Mouse (Mus musculus): Measurements from ENCODE around the gene Mad2l2.

Gene Mad2l2

GRCm38 (mm10) chr4:148140098-148141011 is 10.2 kb downstream of the Mad2l2 start:
- DNase-seq (ENCODE audit: low spot score in 2 of 2) = peak; percentile 89

DNA sequence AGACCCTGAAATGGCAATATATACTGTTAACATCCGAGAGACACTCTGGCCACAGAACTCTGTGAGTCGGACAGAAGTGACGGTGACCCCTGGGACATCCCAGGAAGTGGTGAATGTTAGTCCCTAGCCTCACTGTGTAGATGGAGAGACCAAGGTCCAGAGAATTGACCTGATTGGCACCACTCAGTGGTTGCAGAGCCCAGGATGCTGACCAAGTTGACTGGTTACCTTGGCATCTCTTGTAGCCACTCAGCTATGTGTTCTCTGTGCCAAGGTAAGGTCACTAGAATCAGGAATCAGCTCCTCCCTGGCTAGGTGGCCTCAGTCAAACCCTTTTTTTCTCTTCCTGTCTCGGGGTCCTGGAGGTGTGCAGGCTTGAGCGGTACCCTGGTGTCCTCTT is 13.5 kb downstream of the Mad2l2 start:
- DNase-seq (ENCODE audit: low spot score in 2 of 2) = no peak

DNA sequence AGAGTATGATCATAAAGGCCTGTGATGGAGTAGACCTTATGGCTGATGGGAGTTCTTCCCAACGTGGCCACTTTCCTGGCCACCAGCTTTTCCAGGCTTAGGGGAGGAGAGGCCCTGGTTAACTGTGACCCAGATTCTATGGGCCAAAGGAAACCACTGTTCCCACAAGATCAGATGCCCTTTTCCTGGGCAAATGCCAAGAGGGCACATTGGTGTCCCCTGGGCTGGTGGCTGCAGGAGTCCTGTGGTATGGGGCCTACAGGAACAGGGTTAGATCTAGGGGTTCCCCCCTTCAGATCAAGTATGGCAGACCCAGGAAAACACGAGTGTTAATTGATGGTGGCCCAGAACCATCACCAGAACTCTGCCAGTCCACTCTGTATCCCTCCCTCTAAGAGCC is 17.5 kb downstream of the Mad2l2 start:
- DNase-seq (ENCODE audit: low spot score in 2 of 2) = no peak

GRCm38 (mm10) chr4:148149540-148149939 is 19.4 kb downstream of the Mad2l2 start:
- no peak for DNase-seq (ENCODE audit: low spot score in 2 of 2)

- DNase-seq (ENCODE audit: low spot score in 2 of 2) = no peak
Measured at GRCm38 (mm10) chr4:148150242-148150641, 20.1 kb downstream of the Mad2l2 start.

GRCm38 (mm10) chr4:148150953-148151266 is 20.7 kb downstream of the Mad2l2 start:
- DNase-seq (ENCODE audit: low spot score in 2 of 2) = no peak

GRCm38 (mm10) chr4:148151267-148152168 is 21.3 kb downstream of the Mad2l2 start, which contains the start of gene Fbxo6:
Gene Fbxo6 (minus strand): TSS chr4:148152140.
- peak; percentile 84 to 89 for DNase-seq (ENCODE audit: low spot score in 2 of 2)

GRCm38 (mm10) chr4:148152547-148152946 is 22.4 kb downstream of the Mad2l2 start:
- DNase-seq (ENCODE audit: low spot score in 2 of 2) = no peak

DNA sequence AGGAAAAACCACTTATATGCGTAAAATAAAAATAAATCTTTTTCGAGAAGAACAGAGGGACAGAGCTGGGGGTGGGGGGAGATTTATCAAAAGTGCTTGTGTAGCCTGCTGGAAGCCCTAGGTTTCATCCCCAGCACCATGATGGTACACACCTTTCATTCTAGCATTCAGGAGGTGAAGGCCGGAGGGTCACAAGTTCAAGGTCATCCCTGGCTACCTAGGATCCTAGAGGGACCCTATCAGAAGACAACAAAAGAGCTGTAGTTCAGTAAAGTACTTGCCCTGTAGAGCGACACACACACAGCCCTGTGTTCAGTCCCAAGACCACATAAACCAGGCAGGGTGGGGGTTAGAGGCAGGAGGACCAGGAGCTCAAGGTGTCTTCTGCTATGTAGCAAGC is 23.8 kb downstream of the Mad2l2 start:
- no peak for DNase-seq (ENCODE audit: low spot score in 2 of 2)

DNA sequence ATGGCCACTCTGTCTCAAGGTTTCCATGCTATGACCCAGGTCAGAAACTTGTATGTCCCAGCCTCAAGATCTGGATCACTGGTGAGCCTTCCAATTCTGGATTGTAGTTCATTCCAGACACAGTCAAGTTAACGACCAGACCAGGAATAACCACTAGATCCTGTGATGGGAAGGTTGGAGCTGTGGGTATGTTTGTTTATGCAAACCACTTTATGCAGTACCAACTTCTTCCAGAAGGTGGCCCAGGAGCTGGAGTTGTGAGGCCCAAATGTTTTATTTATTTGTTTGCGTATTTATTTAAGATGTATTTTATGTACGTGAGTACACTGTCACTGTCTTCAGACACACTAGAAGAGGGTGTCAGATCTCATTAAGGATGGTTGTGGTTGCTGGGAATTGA is 24.8 kb downstream of the Mad2l2 start:
- peak in 1 of 2 experiments; percentile 55 for DNase-seq (ENCODE audit: low spot score in 2 of 2)

GRCm38 (mm10) chr4:148158436-148159348 is 28.5 kb downstream of the Mad2l2 start:
- peak in 1 of 2 experiments; percentile 25 for DNase-seq (ENCODE audit: low spot score in 2 of 2)

DNA sequence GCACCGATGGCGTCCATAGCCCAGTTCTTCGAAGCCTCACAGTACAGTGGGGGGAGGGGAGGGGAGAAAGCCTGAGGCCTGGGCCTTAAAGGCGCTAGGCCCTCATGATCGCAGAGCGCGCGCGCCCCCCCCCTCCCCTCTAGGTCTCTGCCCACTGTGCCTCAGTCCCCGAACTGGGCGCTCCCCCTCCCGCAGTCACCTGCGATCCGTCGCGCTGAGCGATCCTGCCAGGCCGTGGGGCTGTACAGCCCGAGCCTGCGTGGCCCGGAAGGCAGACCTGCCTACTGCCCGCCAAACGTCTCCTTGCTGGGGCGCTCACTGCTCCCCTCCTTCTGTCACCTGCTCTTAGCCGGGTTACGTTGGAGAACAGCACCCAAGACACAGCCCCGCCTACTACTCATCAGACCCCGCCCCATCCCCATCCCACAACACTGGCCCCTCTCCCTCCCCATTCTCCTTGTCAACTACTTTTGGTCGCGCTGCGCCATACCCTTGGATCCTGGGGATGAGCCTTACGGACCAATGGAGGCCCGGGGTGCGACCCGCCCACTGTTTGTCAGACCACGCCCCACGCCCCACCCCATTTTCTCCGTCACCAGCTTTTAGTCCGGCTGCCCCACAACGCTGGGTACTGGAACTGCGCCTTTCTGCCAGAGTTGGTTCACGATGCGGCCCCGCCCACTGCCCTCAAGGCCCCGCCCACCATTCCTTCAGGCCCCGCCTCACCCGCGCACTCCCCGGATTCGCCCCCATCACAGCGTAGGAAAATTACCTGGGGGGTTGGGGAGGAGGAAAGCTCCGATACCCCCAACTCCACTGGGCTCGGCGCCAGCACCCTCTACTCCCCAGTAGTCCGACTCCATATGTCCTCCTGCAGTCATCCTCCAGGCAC is 29.6 kb downstream of the Mad2l2 start:
- DNase-seq (ENCODE audit: low spot score in 2 of 2) = peak; percentile 86 to 87

DNA sequence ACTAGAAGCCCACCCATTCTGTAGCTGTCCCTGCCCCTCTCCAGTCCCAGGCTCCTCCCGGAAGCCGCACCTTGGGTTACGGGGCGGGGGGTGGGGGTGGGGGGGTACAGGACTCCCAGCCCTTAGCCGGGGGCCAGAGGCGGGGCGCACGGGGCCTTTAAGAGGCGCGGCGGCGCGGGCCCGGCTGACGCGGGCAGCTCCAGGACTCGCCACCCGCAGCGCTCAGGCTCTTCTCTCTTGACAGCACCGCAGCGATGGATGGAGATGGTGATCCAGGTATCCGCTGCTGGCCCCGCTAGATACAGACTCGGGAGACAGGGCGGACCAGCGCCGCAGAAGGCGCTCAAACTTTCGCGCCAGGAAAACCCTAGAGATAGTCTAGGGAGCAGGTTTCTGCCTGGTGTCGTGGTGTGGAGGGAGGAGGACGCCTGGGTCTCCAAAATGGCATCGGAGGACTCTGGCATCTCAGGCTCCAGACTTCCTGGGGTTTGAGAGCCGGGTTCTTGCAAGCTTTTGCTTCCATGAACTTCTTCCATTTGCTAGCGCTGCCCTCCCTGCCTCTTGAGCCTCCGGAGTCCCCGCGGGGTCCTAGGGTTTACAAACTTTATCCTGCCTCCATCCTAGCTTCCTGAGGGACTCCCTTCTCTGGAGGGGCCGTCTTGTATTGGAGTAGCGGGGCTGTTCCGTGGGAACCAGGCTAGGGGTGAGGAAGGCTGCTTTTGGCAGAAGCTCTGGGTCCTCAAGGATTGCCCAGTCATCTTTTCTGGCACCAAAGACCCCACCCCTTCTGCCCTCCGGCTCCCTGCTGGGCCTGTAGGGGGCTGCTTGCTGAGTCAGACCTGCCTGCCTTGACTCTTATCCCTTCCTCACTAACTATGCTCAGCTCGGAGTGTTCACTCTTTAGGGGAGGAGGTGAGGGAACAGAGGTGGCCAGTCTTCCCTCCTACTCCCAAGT is 30.5 kb downstream of the Mad2l2 start, which contains the start of the genes Fbxo44 and Fbxo2:
TSS of gene Fbxo44 (minus strand) at position 47 of the 955 bp plus-strand sequence.
TSS of gene Fbxo2 (plus strand) at position 186 of the 955 bp plus-strand sequence.
- no peak for DNase-seq (ENCODE audit: low spot score in 2 of 2)

- DNase-seq (ENCODE audit: low spot score in 2 of 2) = peak; percentile 66 to 73
Measured at GRCm38 (mm10) chr4:148164002-148164439, 33.8 kb downstream of the Mad2l2 start.

DNA sequence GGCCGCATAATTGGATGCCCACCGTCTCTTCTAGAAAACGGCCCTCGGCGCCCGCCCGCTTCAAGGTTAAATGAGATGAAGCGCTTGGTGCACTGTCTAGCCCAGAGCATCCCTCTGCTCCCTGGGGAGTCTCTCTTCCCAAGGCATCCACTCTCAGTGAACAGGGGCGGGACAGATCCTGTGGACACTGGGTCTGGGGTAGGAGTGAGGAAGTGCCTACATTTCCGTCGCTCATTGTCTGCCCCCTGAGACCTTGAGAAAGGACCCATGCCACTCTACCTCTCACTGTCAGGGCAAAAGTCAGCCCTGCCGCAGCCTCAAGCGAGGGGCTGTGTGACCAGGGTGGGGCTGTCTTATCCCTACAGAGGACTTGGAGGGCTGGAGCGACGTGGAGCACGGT is 34.3 kb downstream of the Mad2l2 start:
- DNase-seq (ENCODE audit: low spot score in 2 of 2) = no peak

GRCm38 (mm10) chr4:148165551-148165950 is 35.4 kb downstream of the Mad2l2 start:
- DNase-seq (ENCODE audit: low spot score in 2 of 2) = no peak

DNA sequence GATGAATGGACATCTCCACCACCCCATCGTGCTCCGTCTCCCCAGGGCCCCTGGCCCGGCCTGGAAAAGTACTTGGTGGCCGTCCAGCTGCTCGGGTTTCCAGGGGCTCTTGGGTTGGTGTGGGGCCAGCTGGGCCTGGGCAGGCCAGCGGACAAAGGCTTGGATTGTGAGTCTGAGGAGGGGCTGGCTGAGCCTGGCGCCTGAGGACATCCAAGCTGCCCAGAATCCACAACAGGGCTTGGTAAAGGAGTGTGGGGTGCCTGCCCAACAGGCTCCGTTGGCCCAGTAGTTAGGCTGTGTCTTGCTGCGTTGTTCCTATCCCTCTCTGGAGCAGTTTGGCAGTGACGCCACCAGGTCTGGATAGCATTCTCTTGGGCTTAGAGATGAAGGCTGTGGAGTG is 36.2 kb downstream of the Mad2l2 start:
- no peak for DNase-seq (ENCODE audit: low spot score in 2 of 2)

- DNase-seq (ENCODE audit: low spot score in 2 of 2) = peak; percentile 48 to 76
Measured at GRCm38 (mm10) chr4:148166986-148167385, 36.8 kb downstream of the Mad2l2 start.

- DNase-seq (ENCODE audit: low spot score in 2 of 2) = peak; percentile 28 to 72
Measured at GRCm38 (mm10) chr4:148168287-148168686, 38.1 kb downstream of the Mad2l2 start.
